Mouse (Mus musculus) midbrain, embryonic 15.5 days (tissue): Measurements from ENCODE around the gene Fmo5. TPM values are rescaled to one million over a fixed set of nuclear protein-coding genes. Genes with fewer than 3 reads are reported as not detected.

Experiments
- ATAC-seq: fragments of 200-750 bp; cut with Nextera tagmentation; replicated peaks from 2 replicates; pipeline ENCODE4 v1.8.0; 2017; ENCODE audit warnings: moderate TSS enrichment
- H3K27ac ChIP-seq: fragments of 300-500 bp; sonication (generic); 2 replicates; pipeline ENCODE4 v1.5.1; 2015; ENCODE audit warnings: mild to moderate bottlenecking, inconsistent platforms
- H3K27me3 ChIP-seq: fragments of 300-500 bp; sonication (generic); replicated peaks from 2 replicates; pipeline ENCODE4 v1.6.1; 2015; ENCODE audit warnings: inconsistent platforms
- H3K36me3 ChIP-seq: fragments of 300-500 bp; sonication (generic); replicated peaks from 2 replicates; pipeline ENCODE4 v1.6.1; 2015; ENCODE audit warnings: inconsistent platforms
- H3K4me1 ChIP-seq: fragments of 300-500 bp; sonication (generic); 2 replicates; pipeline ENCODE4 v1.6.1; 2015; ENCODE audit warnings: inconsistent platforms
- H3K4me2 ChIP-seq: fragments of 300-500 bp; sonication (generic); 2 replicates; pipeline ENCODE4 v1.6.1; 2015; ENCODE audit warnings: inconsistent platforms, mild to moderate bottlenecking, moderate library complexity
- H3K4me3 ChIP-seq: fragments of 300-500 bp; sonication (generic); 2 replicates; pipeline ENCODE4 v1.5.1; 2015; ENCODE audit warnings: mild to moderate bottlenecking, inconsistent platforms
- H3K9ac ChIP-seq: fragments of 300-500 bp; sonication (generic); 2 replicates; pipeline ENCODE4 v1.6.1; 2015; ENCODE audit warnings: mild to moderate bottlenecking, inconsistent platforms
- H3K9me3 ChIP-seq: fragments of 300-500 bp; sonication (generic); 2 replicates; pipeline ENCODE4 v1.6.1; 2016; ENCODE audit warnings: inconsistent platforms
- WGBS: fragments of 180-500 bp; shearing (Covaris S2); methylation state at CpG from one replicate; pipeline ENCODE4 v1.1.7; 2015; ENCODE audit warnings: mixed read lengths; 5-methylcytosine and 5-hydroxymethylcytosine counted together
- polyA plus RNA-seq: library from polyadenylated mRNA; unstranded; fragments of >200 nt; fragmentation: Nextera tagmentation; extraction: Ambion mirVana; gene quantifications from 2 replicates; pipeline ENCODE4 v1.2.1, GENCODE M21; 2015

Gene Fmo5
- polyA plus RNA-seq, 1 experiment from 2014 or later: 0.89 TPM

DNA sequence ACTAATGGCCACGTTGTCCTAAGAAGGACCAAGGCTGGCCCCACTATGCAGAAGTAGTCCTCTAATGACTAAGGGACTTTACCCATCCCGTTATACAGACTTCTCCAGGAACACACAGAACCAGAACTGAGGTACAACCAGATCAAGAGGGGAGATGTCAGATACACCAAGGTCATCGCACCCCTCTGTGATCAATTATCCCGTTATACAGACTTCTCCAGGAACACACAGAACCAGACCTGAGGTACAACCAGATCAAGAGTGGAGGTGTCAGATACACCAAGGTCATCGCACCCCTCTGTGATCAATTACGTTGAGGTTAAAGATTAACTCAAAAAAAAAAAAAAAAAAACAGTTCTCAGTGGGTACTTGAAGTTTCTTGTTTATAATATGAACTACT is 17.6 kb upstream of the Fmo5 start:
- no peak overlapping the region for H3K27ac ChIP-seq
- WGBS: 92% methylated on average over 6 of the region's 6 CpGs

DNA sequence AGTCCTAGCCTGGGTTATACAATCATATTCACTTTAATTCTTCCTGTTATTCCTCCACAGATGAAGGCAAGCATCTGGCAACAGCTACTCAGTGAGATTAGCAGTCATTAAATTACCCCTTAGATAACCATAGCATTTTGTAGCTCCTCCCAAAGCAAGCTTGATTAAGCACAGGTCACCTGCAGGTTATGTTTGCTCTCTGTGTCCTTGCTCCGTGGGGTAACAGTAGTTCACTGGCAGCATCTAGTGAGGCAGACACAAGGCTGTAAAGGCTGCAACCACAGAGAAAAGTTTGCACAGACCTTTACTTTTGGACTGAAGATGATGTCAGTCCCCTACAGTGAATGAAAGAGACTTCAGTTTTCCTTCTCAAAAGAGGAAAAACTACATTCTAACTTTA is 13.4 kb upstream of the Fmo5 start:
- no peaks in the 10 kb centered on the region for H3K36me3 ChIP-seq
- ATAC-seq: no peak
- WGBS: 43% methylated on average over 1 of the region's 1 CpGs
- H3K4me3 ChIP-seq: no peak overlapping the region
- H3K27ac ChIP-seq: no peak overlapping the region
- H3K4me1 ChIP-seq: 0 out of 2 replicates have a peak, but pooled peaks cover 1% of the 10 kb centered on the region
- no peak overlapping the region for H3K9ac ChIP-seq
- H3K27me3 ChIP-seq: 0 out of 2 replicates have a peak, but pooled peaks cover 3% of the 10 kb centered on the region
- H3K9me3 ChIP-seq: no peaks in the 10 kb centered on the region
- no peak overlapping the region for H3K4me2 ChIP-seq

More for the DNA sequence above, 17.6 kb upstream of the Fmo5 start:
- Histone ChIP-seq H3K9ac (no peak overlapping the region), H3K36me3 (no peaks in the 10 kb centered on the region), H3K27me3 (0 out of 2 replicates have a peak, but pooled peaks cover 3% of the 10 kb centered on the region), H3K4me1 (peaks cover 9% of the 10 kb centered on the region), H3K4me3 (no peak overlapping the region), H3K9me3 (no peaks in the 10 kb centered on the region), H3K4me2 (no peak overlapping the region)
- no peak for ATAC-seq

DNA sequence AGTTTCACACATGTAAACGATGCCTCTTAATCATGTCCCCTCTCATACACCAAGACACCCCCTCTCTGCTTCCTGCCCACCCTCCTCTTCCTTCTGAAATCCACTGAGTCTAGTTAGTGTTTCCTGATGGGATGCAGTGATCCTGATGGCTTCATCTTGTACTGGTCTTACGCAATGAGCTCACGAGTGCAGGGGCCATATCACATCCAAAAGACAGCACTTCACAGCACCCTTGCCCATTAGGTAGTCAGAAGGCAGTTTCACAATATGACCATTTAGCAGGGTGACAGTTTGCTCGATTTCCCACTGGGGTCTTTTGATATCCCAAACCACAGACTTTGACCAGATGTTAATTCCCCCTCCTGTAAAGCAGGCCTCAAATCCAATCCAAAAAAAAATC is 12.7 kb upstream of the Fmo5 start:
- H3K4me3 ChIP-seq: no peak overlapping the region
- no peaks in the 10 kb centered on the region for H3K9me3 ChIP-seq
- H3K36me3 ChIP-seq: no peaks in the 10 kb centered on the region
- no peak for ATAC-seq
- 0 out of 2 replicates have a peak, but pooled peaks cover 3% of the 10 kb centered on the region for H3K27me3 ChIP-seq
- H3K27ac ChIP-seq: no peak overlapping the region
- no peak overlapping the region for H3K4me2 ChIP-seq
- H3K9ac ChIP-seq: no peak overlapping the region
- 82% methylated on average over 4 of the region's 4 CpGs for WGBS
- no peaks in the 10 kb centered on the region for H3K4me1 ChIP-seq

DNA sequence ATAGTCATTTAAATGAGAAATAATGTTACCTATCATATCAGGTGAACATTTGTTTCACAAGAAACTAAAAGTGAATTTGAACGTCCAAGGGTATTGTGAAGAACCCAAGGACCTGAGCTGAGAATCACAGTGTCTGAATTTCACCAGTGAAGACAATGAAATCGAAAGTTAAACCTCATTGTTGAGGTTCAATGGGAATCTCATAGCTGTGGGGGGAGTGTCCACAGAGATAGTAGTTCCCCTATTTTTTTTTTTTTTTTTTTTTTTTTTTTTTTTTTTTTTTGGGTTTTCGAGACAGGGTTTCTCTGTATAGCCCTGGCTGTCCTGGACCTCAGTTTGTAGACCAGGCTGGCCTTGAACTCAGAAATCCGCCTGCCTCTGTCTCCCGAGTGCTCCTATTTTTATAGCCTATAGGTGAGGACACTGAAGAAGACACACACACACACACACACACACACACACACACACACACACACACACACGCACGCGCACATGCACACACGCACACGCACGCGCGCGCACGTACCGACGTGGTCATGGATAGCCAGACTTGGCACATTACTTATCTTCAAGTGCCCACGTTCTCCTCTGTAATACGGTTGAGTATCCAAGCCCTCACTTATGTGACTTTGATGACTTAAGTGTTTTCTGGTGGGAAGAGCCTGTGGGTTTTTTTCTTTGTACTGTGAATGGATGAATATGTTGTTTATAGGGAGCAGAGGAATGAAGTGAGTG is 11.3 kb upstream of the Fmo5 start:
- 97% methylated on average over 19 of the region's 19 CpGs for WGBS
- Histone ChIP-seq H3K9ac (no peak overlapping the region), H3K36me3 (no peaks in the 10 kb centered on the region), H3K27me3 (no peaks in the 10 kb centered on the region), H3K4me3 (no peak overlapping the region), H3K9me3 (no peaks in the 10 kb centered on the region), H3K27ac (no peak overlapping the region), H3K4me2 (no peak overlapping the region), H3K4me1 (no peaks in the 10 kb centered on the region)
- no peak for ATAC-seq

DNA sequence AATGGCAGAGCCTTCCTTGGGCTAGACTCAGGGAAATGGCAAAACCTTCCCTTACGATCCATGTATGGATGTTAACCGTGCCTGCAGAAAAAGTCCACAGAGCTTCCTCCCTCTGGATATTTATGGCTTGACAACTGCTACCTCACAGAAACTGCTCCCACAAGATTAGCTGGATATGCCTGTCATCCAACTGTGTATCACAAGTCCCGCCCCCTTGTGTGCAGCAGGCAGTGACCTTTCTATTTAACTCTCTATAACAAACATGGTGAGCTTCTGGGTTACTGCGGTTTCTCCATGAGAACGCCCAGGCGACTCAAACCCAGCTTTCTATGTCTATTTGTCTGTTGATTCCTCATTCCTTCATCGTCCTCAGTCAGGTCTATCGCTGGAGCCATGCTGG is 10.7 kb upstream of the Fmo5 start:
- WGBS: 88% methylated on average over 8 of the region's 8 CpGs
- H3K36me3 ChIP-seq: no peaks in the 10 kb centered on the region
- no peak overlapping the region for H3K9ac ChIP-seq
- no peaks in the 10 kb centered on the region for H3K27me3 ChIP-seq
- no peaks in the 10 kb centered on the region for H3K4me1 ChIP-seq
- H3K9me3 ChIP-seq: no peaks in the 10 kb centered on the region
- no peak overlapping the region for H3K4me2 ChIP-seq
- ATAC-seq: no peak
- H3K4me3 ChIP-seq: no peak overlapping the region
- H3K27ac ChIP-seq: no peak overlapping the region

DNA sequence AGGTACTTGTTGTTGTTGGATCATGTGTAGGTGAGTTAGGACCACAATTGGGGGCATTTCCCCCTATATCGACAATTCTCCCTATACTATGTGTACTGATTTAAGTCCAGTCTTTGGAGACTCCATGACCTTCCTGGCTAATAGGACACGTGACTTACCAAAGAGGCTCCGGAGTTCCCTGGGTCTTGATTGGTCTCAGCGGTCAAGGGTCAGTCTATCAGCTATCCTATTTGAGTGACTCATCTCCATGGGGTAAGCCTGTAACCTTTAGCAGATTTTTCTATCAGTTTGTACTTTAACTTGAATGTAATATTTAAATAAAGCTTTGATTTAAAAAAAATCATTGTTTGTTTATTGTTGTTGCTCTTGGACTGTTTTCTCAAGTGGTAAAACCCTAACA is 7.9 kb upstream of the Fmo5 start:
- H3K4me1 ChIP-seq: no peaks in the 10 kb centered on the region

DNA sequence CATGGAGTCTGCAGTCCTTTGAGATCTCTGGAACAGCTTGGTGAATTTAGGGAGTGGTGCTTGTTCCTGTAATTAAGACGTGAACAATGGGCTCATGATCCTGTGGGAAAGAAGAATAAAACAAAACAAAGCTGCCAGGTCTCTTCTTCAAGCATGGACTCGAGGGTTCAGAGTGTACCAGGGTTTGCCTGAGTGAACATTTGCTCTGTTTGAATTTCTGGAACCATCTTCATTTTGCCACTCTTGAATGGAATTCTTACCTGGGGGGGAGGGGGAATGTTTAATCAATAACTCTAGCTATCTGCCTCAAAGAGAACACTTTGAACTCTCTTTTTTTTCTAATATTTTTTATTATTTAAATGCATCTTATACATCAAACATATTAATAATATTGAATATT is 4.0 kb upstream of the Fmo5 start:
- 28% methylated on average over 2 of the region's 2 CpGs for WGBS
- Histone ChIP-seq H3K36me3 (no peaks in the 10 kb centered on the region), H3K27ac (no peak overlapping the region), H3K4me3 (no peak overlapping the region), H3K4me1 (no peaks in the 10 kb centered on the region), H3K9me3 (no peaks in the 10 kb centered on the region), H3K27me3 (no peaks in the 10 kb centered on the region), H3K4me2 (no peak overlapping the region), H3K9ac (no peak overlapping the region)
- ATAC-seq: no peak

More for the DNA sequence above, 7.9 kb upstream of the Fmo5 start:
- 90% methylated on average over 4 of the region's 4 CpGs for WGBS
- Histone ChIP-seq H3K4me3 (no peak overlapping the region), H3K27me3 (no peaks in the 10 kb centered on the region), H3K9ac (no peak overlapping the region), H3K9me3 (no peaks in the 10 kb centered on the region), H3K27ac (no peak overlapping the region), H3K36me3 (no peaks in the 10 kb centered on the region), H3K4me2 (no peak overlapping the region)
- no peak for ATAC-seq

DNA sequence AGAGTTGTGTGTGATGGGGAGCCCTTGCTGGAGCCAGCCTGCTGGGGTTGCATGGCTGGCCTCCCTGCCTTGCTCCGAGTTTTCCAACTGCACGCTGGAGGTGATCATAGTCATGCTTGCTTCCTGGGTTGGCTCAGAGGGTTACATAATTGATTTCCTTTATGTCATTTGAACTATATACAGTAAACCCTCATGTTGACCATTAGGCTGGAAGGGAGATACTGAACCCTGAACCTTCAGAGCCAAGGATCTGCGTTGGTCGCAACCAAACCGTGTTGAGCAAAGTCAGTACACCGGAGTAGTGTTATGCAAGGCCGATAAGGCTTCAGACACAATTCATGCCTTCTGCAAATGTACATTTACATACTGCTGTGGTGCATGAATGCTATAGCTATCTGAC is 711 bp upstream of the Fmo5 start:
- ATAC-seq: no peak
- no peak overlapping the region for H3K4me3 ChIP-seq
- H3K27ac ChIP-seq: no peak overlapping the region
- no peaks in the 10 kb centered on the region for H3K27me3 ChIP-seq
- H3K36me3 ChIP-seq: no peaks in the 10 kb centered on the region
- H3K4me2 ChIP-seq: no peak overlapping the region
- no peak overlapping the region for H3K9ac ChIP-seq
- WGBS: 85% methylated on average over 7 of the region's 7 CpGs
- no peaks in the 10 kb centered on the region for H3K4me1 ChIP-seq
- H3K9me3 ChIP-seq: no peaks in the 10 kb centered on the region

DNA sequence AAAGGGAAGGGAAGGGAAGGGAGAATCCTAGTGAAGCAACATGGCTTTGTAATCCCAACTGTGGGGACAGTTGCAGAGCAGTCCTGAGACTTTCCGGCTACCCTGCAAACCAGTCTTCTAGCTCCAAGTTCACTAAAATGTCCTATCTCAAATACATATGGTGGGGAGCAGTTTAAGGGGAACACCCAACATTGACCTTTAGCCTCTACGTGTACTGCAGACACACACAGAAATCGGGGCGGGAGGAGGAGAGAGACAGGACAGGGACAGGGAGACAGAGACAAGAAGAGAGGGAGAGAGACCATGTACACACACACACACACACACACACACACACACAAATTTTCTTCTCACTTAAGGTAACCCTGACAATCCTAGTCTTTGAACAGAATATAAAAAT is 1.3 kb downstream of the Fmo5 start:
- Histone ChIP-seq H3K9ac (no peak overlapping the region), H3K4me1 (no peaks in the 10 kb centered on the region), H3K27ac (no peak overlapping the region), H3K4me3 (no peak overlapping the region), H3K36me3 (no peaks in the 10 kb centered on the region), H3K4me2 (no peak overlapping the region), H3K27me3 (no peaks in the 10 kb centered on the region), H3K9me3 (no peaks in the 10 kb centered on the region)
- WGBS: 86% methylated on average over 4 of the region's 4 CpGs
- no peak for ATAC-seq

DNA sequence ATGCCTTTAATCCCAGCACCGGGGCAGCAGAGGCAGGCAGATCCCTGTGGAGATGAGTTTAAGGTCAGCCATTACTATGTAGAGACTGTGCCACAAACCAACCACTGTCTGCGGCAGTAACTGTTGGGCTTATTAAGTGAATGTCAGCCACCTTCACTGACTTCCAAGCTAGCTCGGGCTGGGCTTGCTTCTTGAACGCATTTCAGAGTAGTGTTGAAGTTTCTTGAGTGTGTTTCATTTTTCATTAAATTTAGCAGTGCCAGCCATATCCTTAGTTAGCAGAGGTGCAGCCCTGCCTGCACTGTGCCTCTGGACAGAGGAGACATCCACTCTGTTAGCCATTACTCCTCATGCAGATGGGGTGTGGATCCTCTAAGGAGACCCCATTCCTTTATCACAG is 2.1 kb downstream of the Fmo5 start:
- Histone ChIP-seq H3K9ac (no peak overlapping the region), H3K27me3 (no peaks in the 10 kb centered on the region), H3K36me3 (no peaks in the 10 kb centered on the region), H3K4me1 (no peaks in the 10 kb centered on the region), H3K9me3 (no peaks in the 10 kb centered on the region), H3K4me3 (no peak overlapping the region), H3K27ac (no peak overlapping the region), H3K4me2 (no peak overlapping the region)
- WGBS: 92% methylated on average over 4 of the region's 4 CpGs
- no peak for ATAC-seq

DNA sequence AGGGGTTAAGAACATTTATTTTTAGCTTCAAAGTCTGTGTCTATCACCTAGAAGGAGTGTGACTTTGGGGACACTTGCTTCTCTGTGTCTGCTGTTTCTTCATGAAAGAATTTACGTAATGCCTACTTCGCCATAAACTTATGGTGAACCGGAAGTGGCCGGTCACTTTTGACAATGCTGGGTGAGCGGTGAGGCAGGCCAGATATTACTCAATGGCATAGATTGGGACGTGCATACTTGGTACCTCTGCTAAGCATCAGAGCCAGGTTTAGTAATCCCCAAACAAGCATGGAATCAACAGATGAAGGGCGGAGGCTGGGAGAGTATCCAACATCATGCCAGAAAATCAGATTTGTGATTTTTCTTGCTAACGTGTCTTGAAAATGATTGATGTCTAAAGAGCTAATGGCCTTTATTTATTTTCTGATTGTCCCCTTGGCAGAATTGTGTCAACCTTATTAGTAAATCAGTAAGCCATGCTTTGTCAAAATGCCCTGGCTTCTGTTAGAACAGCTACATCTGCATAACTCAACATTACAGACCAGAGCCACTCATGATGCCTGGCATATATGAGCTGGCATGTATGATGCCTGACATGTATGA is 2.8 kb downstream of the Fmo5 start:
- ATAC-seq: no peak
- Histone ChIP-seq H3K9me3 (no peaks in the 10 kb centered on the region), H3K27me3 (no peaks in the 10 kb centered on the region), H3K4me1 (no peaks in the 10 kb centered on the region), H3K27ac (no peak overlapping the region), H3K36me3 (no peaks in the 10 kb centered on the region), H3K9ac (no peak overlapping the region), H3K4me2 (no peak overlapping the region), H3K4me3 (no peak overlapping the region)
- WGBS: 90% methylated on average over 8 of the region's 8 CpGs

DNA sequence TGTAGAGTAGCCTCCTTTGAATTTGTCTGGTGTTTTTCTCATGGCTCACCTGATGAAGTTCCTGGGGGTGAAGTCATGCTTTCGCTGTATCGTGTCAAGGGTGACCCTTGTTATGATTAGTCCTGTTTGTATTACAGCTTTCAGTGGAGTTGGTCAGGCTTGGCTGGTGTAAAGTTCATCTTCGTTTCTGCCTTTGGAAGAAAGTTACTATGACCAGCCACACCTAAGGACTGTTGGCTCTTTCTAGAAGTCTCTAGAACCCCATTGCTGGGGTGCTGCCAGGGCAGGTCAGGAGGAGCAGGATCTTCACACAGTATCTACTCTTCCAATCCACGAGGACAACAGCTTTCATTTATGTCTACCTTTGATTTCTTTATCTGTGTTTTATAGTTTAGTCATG is 4.9 kb downstream of the Fmo5 start:
- H3K4me2 ChIP-seq: no peak overlapping the region

DNA sequence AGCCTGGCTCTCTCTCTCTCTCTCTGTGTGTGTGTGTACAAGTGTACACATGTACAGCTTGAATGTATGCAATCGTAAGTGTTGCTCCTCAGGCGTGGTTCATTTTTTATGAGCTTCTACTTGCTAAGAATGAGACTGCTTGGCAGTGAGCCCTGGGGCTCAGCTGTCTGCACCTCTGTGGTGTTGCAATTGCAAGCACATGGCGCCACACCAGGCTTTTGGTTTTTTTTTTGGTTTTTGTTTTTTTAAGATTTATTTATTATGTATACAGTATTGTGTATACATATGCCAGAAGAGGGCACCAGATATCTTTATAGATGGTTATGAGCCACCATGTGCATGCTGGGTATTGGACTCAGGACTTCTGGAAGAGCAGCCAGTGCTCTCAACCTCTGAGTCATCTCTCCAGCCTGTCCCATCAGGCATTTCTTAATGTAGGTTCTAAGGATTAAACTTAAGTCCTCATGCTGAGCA is 5.7 kb downstream of the Fmo5 start:
- no peaks in the 10 kb centered on the region for H3K27me3 ChIP-seq
- no peaks in the 10 kb centered on the region for H3K9me3 ChIP-seq
- H3K4me3 ChIP-seq: no peak overlapping the region
- H3K27ac ChIP-seq: no peak overlapping the region
- no peaks in the 10 kb centered on the region for H3K4me1 ChIP-seq
- ATAC-seq: no peak
- H3K4me2 ChIP-seq: no peak overlapping the region
- H3K9ac ChIP-seq: no peak overlapping the region
- H3K36me3 ChIP-seq: no peaks in the 10 kb centered on the region
- 74% methylated on average over 3 of the region's 3 CpGs for WGBS

More for the DNA sequence above, 4.9 kb downstream of the Fmo5 start:
- no peaks in the 10 kb centered on the region for H3K36me3 ChIP-seq
- H3K4me1 ChIP-seq: no peaks in the 10 kb centered on the region
- H3K9ac ChIP-seq: no peak overlapping the region
- ATAC-seq: no peak
- WGBS: 86% methylated on average over 4 of the region's 4 CpGs
- H3K9me3 ChIP-seq: no peaks in the 10 kb centered on the region
- no peak overlapping the region for H3K4me3 ChIP-seq
- no peaks in the 10 kb centered on the region for H3K27me3 ChIP-seq
- no peak overlapping the region for H3K27ac ChIP-seq
